Mouse (Mus musculus) liver, adult 2 months (tissue): ENCODE measurements around the gene Eif4g3.

Source experiments
- CTCF ChIP-seq: fragments of 200-500 bp; IDR thresholded peaks from 2 replicates; pipeline ENCODE4 v1.5.1; 2011; ENCODE audit warnings: low read depth, low read length, control low read depth
- POLR2A ChIP-seq: fragments of 200-500 bp; IDR thresholded peaks from 2 replicates; pipeline ENCODE4 v1.6.1; 2011; ENCODE audit warnings: low read length, control low read depth; ENCODE audit not compliant: insufficient read depth; ENCODE audit errors: extremely low read depth

- TF ChIP-seq POLR2A (no peak), CTCF (no peak)
Measured at GRCm38 (mm10) chr4:138257116-138257687, 264.4 kb downstream of the Eif4g3 start.
